Comparison of ENCODE assay signal across 37 mouse cellular contexts in the genomic region with DNA sequence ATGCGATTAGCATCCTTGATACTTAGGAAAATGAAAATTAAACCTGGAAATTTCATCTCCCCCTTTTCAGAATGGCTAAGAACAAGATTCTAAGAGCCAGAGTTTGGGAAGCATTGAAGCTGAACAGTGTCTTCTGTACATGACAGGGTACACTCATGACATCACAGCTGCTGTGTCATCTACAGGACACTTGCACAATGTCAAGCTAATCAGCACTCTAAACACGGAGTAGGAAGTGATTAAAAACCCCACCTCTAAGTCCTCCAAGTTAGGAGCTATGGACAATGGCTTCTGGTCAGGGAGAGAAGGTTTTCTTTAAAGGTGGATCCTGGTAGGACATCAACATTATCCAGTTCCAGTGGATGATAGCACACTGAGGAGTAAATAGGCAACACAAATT. TPM values are rescaled to one million over a fixed set of nuclear protein-coding genes. Genes with fewer than 3 reads are reported as not detected.
A peak's percentile ranks its signal among the peaks of the same experiment; 100 is the strongest.
DNase-seq lines count a peak whose midpoint lies in the region; ATAC-seq lines count a peak whose summit lies in the region.
"Had no signal": no experiment of that assay in that cellular context is flagged by ENCODE, and none has a peak within 500 bp of the region (broad histone marks: within the 10 kb centered on the region; RNA-seq: fewer than 3 reads in every experiment).

No protein-coding gene starts in this region.

- peak; percentile 96 for ATAC-seq in megakaryocyte, adult 5-6 weeks (ENCODE audit: poor library complexity, severe bottlenecking)
- peak; percentile 78 for ATAC-seq in monocyte, adult 5-6 weeks (replicated peaks; ENCODE audit: insufficient number of reproducible peaks, low FRiP score, low TSS enrichment, poor library complexity, severe bottlenecking)
- ATAC-seq in activated CD4-positive, CD25-positive, alpha-beta regulatory T cell, adult 4 months: no peak
- ATAC-seq in midbrain, embryonic 14.5 days (ENCODE audit: low FRiP score, low TSS enrichment): no peak
- ATAC-seq: forebrain, embryonic 13.5 days; forebrain, embryonic 16.5 days; Patski had no signal

- no peak overlapping the region for H3K4me2 ChIP-seq in midbrain, embryonic 14.5 days (ENCODE audit: low read length)
- H3K4me2 ChIP-seq: embryonic facial prominence, embryonic 13.5 days; forebrain, embryonic 13.5 days; heart, embryonic 13.5 days; hindbrain, embryonic 12.5 days; hindbrain, embryonic 15.5 days had no signal

- no peaks in the 10 kb centered on the region for H3K9me3 ChIP-seq in midbrain, embryonic 14.5 days (ENCODE audit: control insufficient read depth, low read length)
- H3K9me3 ChIP-seq: embryonic facial prominence, embryonic 10.5 days; embryonic facial prominence, embryonic 13.5 days; forebrain, embryonic 13.5 days; G1E; heart, embryonic 10.5 days; heart, embryonic 13.5 days; hindbrain, embryonic 12.5 days; hindbrain, embryonic 15.5 days had no signal

- no peak overlapping the region for H3K4me3 ChIP-seq in midbrain, embryonic 14.5 days (replicated peaks; ENCODE audit: low read depth, low read length)
- H3K4me3 ChIP-seq: embryonic facial prominence, embryonic 10.5 days; embryonic facial prominence, embryonic 13.5 days; erythroblast, embryonic 14.5 days; forebrain, embryonic 13.5 days; heart, adult 2 months; heart, embryonic 10.5 days; heart, embryonic 13.5 days; hindbrain, embryonic 12.5 days; hindbrain, embryonic 15.5 days had no signal

- no peak overlapping the region for H3K9ac ChIP-seq in midbrain, embryonic 14.5 days (replicated peaks; ENCODE audit: low read length)
- H3K9ac ChIP-seq: embryonic facial prominence, embryonic 13.5 days; forebrain, embryonic 13.5 days; heart, embryonic 13.5 days; hindbrain, embryonic 12.5 days; hindbrain, embryonic 15.5 days had no signal

- H3K4me1 ChIP-seq in midbrain, embryonic 14.5 days (ENCODE audit: control insufficient read depth, insufficient read depth, low read length): peaks cover 3% of the 10 kb centered on the region; the same call in 1 of the 2 replicates
- H3K4me1 ChIP-seq: embryonic facial prominence, embryonic 10.5 days; forebrain, embryonic 13.5 days; heart, embryonic 10.5 days; hindbrain, embryonic 12.5 days; hindbrain, embryonic 15.5 days had no signal

- peak; percentile 39 for DNase-seq in heart, adult 11 months
- no peak for DNase-seq in heart, postnatal 25 days (ENCODE audit: low spot score)
- DNase-seq in 416B (ENCODE audit: low read depth): peak; percentile 72
- no peak for DNase-seq in testis, postnatal 10 days (ENCODE audit: low spot score)
- DNase-seq in midbrain, embryonic 14.5 days: no peak
- DNase-seq: adrenal gland, adult 2 months; adrenal gland, postnatal 14 days; B cell, adult 2 months; cerebellum, adult 11 months; cerebellum, adult 2 months; cerebellum, adult 9-11 months; cerebellum, postnatal 25 days; embryo, embryonic 11 days; gastrocnemius, postnatal 10 days; heart, adult 2 months; heart, postnatal 14 days had no signal

- WGBS in midbrain, embryonic 14.5 days: 91% methylated on average over 2 of the region's 2 CpGs

- no peak overlapping the region for H3K27ac ChIP-seq in midbrain, embryonic 14.5 days (replicated peaks; ENCODE audit: low read depth, low read length)
- H3K27ac ChIP-seq: embryonic facial prominence, embryonic 10.5 days; embryonic facial prominence, embryonic 13.5 days; forebrain, embryonic 13.5 days; heart, adult 2 months; heart, embryonic 10.5 days; heart, embryonic 13.5 days; hindbrain, embryonic 12.5 days; hindbrain, embryonic 15.5 days had no signal

- intact Hi-C loops in heart, postnatal 25 days (cut with DNase I): no loop called here

- H3K36me3 ChIP-seq in midbrain, embryonic 14.5 days (ENCODE audit: control insufficient read depth, insufficient read depth, low read length): no peaks in the 10 kb centered on the region; the same call in 1 of the 2 replicates
- H3K36me3 ChIP-seq: heart, embryonic 10.5 days; hindbrain, embryonic 12.5 days; hindbrain, embryonic 15.5 days had no signal

- no peaks in the 10 kb centered on the region for H3K27me3 ChIP-seq in midbrain, embryonic 14.5 days (ENCODE audit: control insufficient read depth, insufficient read depth, low read length)
- H3K27me3 ChIP-seq: CH12.LX; embryonic facial prominence, embryonic 13.5 days; forebrain, embryonic 13.5 days; heart, embryonic 13.5 days; hindbrain, embryonic 12.5 days; hindbrain, embryonic 15.5 days; Patski had no signal

RNA-seq across cellular contexts. Expression of gene Vopp1, which starts 21.8 kb away (rescaled TPM):
- 10 to 100 TPM; 21.5 to 21.8 TPM for total RNA-seq in heart, postnatal 25 days (2021)
- 12.1 and 16.5 TPM in 2 replicates for total RNA-seq in megakaryocyte, adult 5-6 weeks (2015)
- total RNA-seq in megakaryocyte, adult 5-6 weeks (2017): 14.4 and 16.3 TPM in 2 replicates
- total RNA-seq in monocyte, adult 5-6 weeks (2017): 79.4 to 117 TPM (median 88.8 TPM) in 3 replicates
- polyA plus RNA-seq in activated CD4-positive, CD25-positive, alpha-beta regulatory T cell, adult 4 months (2017; shearing (Covaris generic)): 10 to 100 TPM; 10.6 to 12.8 TPM
- 102 and 109 TPM in 2 replicates for polyA plus RNA-seq in midbrain, embryonic 14.5 days (2014; fragmentation: Nextera tagmentation; extraction: Ambion mirVana)
- total RNA-seq: CH12.LX had no signal

RNA-seq across cellular contexts. Expression of gene Vmn1r21, which starts 47.0 kb away (rescaled TPM):
- total RNA-seq in heart, postnatal 25 days (2021): not detected
- not detected in 2 replicates for total RNA-seq in megakaryocyte, adult 5-6 weeks (2015)
- not detected in 2 replicates for total RNA-seq in megakaryocyte, adult 5-6 weeks (2017)
- not detected in 3 replicates for total RNA-seq in monocyte, adult 5-6 weeks (2017)
- not detected for polyA plus RNA-seq in activated CD4-positive, CD25-positive, alpha-beta regulatory T cell, adult 4 months (2017; shearing (Covaris generic))
- polyA plus RNA-seq in midbrain, embryonic 14.5 days (2014; fragmentation: Nextera tagmentation; extraction: Ambion mirVana): 0.12 TPM in 1 of 2 replicates, not detected in the other
- total RNA-seq: adrenal gland, adult 2 months; adrenal gland, postnatal 14 days; adrenal gland, postnatal 4 days; CH12.LX; gastrocnemius, adult 18-20 months; gastrocnemius, postnatal 10 days; gastrocnemius, postnatal 4 days; heart, adult 2 months; heart, postnatal 14 days; hematopoietic stem cell, adult 5-6 weeks had no signal
- polyA plus RNA-seq: adrenal gland, adult 2 months; cerebellum, adult 2 months; cortical plate, adult 2 months; embryonic facial prominence, embryonic 10.5 days; embryonic facial prominence, embryonic 13.5 days; erythroblast, embryonic 14.5 days; forebrain, embryonic 13.5 days; forebrain, embryonic 16.5 days; G1E; heart, adult 2 months; heart, embryonic 10.5 days; heart, embryonic 13.5 days; heart, embryonic 16.5 days; hindbrain, embryonic 12.5 days; hindbrain, embryonic 15.5 days; Patski had no signal

Comparison
In these comparisons a context has a peak if more than half of its experiments do, and no peak if none do; other contexts are left out.
1. DNase-seq: peak in heart, adult 11 months (single experiment) and 416B (single experiment); none in heart, postnatal 25 days (single experiment), testis, postnatal 10 days (single experiment) and midbrain, embryonic 14.5 days (single experiment).
2. ATAC-seq: peak in megakaryocyte, adult 5-6 weeks (single experiment) and monocyte, adult 5-6 weeks (single experiment); none in activated CD4-positive, CD25-positive, alpha-beta regulatory T cell, adult 4 months (single experiment) and midbrain, embryonic 14.5 days (single experiment).